Mouse (Mus musculus) forebrain, embryonic 12.5 days (tissue): ENCODE data around the gene Chrna4. TPM values are rescaled to one million over a fixed set of nuclear protein-coding genes. Genes with fewer than 3 reads are reported as not detected.

Experiments used
- ATAC-seq: fragments of 200-750 bp; cut with Nextera tagmentation; 2 replicates; pipeline ENCODE4 v1.8.0; 2017; ENCODE audit warnings: moderate TSS enrichment; ENCODE audit not compliant: low FRiP score
- H3K27ac ChIP-seq: fragments of 300-500 bp; sonication (generic); 2 replicates; pipeline ENCODE4 v1.5.1; 2016; ENCODE audit warnings: mild to moderate bottlenecking
- H3K27me3 ChIP-seq: fragments of 300-500 bp; sonication (generic); 2 replicates; pipeline ENCODE4 v1.6.1; 2016; ENCODE audit warnings: mild to moderate bottlenecking
- H3K36me3 ChIP-seq: fragments of 300-500 bp; sonication (generic); replicated peaks from 2 replicates; pipeline ENCODE4 v1.6.1; 2016; ENCODE audit warnings: mild to moderate bottlenecking
- H3K4me1 ChIP-seq: fragments of 300-500 bp; sonication (generic); 2 replicates; pipeline ENCODE4 v1.6.1; 2016
- H3K4me2 ChIP-seq: fragments of 300-500 bp; sonication (generic); 2 replicates; pipeline ENCODE4 v1.6.1; 2016; ENCODE audit warnings: mild to moderate bottlenecking, moderate library complexity
- H3K4me3 ChIP-seq: fragments of 300-500 bp; sonication (generic); replicated peaks from 2 replicates; pipeline ENCODE4 v1.5.1; 2016; ENCODE audit warnings: mild to moderate bottlenecking
- H3K9ac ChIP-seq: fragments of 300-500 bp; sonication (generic); 2 replicates; pipeline ENCODE4 v1.6.1; 2016; ENCODE audit warnings: mild to moderate bottlenecking
- H3K9me3 ChIP-seq: fragments of 300-500 bp; sonication (generic); 2 replicates; pipeline ENCODE4 v1.6.1; 2016
- WGBS: fragments of 180-500 bp; shearing (Covaris S2); methylation state at CpG from one replicate; pipeline ENCODE4 v1.1.7; 2016; 5-methylcytosine and 5-hydroxymethylcytosine counted together
- polyA plus RNA-seq: library from polyadenylated mRNA; unstranded; fragments of >200 nt; fragmentation: Nextera tagmentation; extraction: Ambion mirVana; gene quantifications from 2 replicates; pipeline ENCODE4 v1.2.1, GENCODE M21; 2016

Gene Chrna4
- polyA plus RNA-seq, 1 experiment from 2014 or later = 20.8 TPM

- Histone ChIP-seq H3K36me3 (peaks cover 7% of the 10 kb centered on the region), H3K4me2 (no peak overlapping the region), H3K9ac (no peak overlapping the region), H3K27ac (no peak overlapping the region), H3K27me3 (no peaks in the 10 kb centered on the region), H3K9me3 (no peaks in the 10 kb centered on the region), H3K4me1 (peaks cover 9% of the 10 kb centered on the region), H3K4me3 (no peak overlapping the region)
- 58% methylated on average over 5 of the region's 5 CpGs for WGBS
- ATAC-seq = peak; percentile 22; the same call in 1 of the 2 replicates
Observed at GRCm38 (mm10) chr2:180987432-180988030, 55.8 kb downstream of the Chrna4 start.

DNA sequence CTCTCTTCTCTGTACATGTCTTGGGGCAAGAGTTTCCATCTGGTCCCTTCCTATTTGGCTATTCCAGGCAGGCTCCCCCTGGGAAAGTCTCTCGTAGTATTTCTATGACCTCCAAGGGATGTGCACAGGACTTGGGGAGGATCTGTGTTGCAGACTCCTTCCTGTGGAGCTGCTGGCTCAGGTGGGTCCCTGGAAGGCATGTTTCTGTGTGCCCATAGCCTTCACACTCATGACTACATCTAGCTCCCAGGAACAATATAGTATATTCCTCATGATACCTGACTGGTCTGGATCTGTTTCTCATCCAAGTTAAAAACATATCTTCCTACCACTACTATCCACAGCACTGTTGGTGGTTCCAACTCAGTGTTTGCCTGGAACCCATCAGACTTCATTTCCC is 56.3 kb downstream of the Chrna4 start:
- H3K9ac ChIP-seq = no peak overlapping the region
- peaks cover 12% of the 10 kb centered on the region for H3K36me3 ChIP-seq
- H3K4me1 ChIP-seq = peaks cover 9% of the 10 kb centered on the region
- 76% methylated on average over 1 of the region's 1 CpGs for WGBS
- no peak overlapping the region for H3K4me2 ChIP-seq
- no peak for ATAC-seq
- no peaks in the 10 kb centered on the region for H3K27me3 ChIP-seq
- no peaks in the 10 kb centered on the region for H3K9me3 ChIP-seq
- H3K27ac ChIP-seq = no peak overlapping the region
- no peak overlapping the region for H3K4me3 ChIP-seq

- Histone ChIP-seq H3K27ac (no peak within 1 kb of the TSS), H3K4me2 (no peak within 1 kb of the TSS)
Observed at GRCm38 (mm10) chr2:180986449-180986848, 56.9 kb downstream of the Chrna4 start, which contains the start of gene Col20a1. Gene Col20a1 (plus strand): TSS chr2:180986535.

GRCm38 (mm10) chr2:180985635-180986034 is 57.7 kb downstream of the Chrna4 start:
- Histone ChIP-seq H3K36me3 (peaks cover 26% of the 10 kb centered on the region), H3K9ac (no peak overlapping the region), H3K9me3 (no peaks in the 10 kb centered on the region), H3K4me1 (peaks cover 9% of the 10 kb centered on the region), H3K27me3 (no peaks in the 10 kb centered on the region), H3K4me3 (no peak overlapping the region), H3K27ac (no peak overlapping the region), H3K4me2 (no peak overlapping the region)
- WGBS = 92% methylated on average over 2 of the region's 2 CpGs
- ATAC-seq = no peak

More at GRCm38 (mm10) chr2:180986449-180986848, 56.9 kb downstream of the Chrna4 start, which contains the start of gene Col20a1:
- WGBS = 63% methylated on average over 2 of the region's 2 CpGs
- H3K9ac ChIP-seq = no peak within 1 kb of the TSS
- H3K27me3 ChIP-seq = no peaks in the 10 kb centered on the region
- peaks cover 9% of the 10 kb centered on the region for H3K4me1 ChIP-seq
- H3K9me3 ChIP-seq = no peaks in the 10 kb centered on the region
- no peak within 1 kb of the TSS for H3K4me3 ChIP-seq
- H3K36me3 ChIP-seq = peaks cover 17% of the 10 kb centered on the region
- no peak for ATAC-seq

- Histone ChIP-seq H3K27me3 (no peaks in the 10 kb centered on the region), H3K4me2 (no peak overlapping the region), H3K27ac (no peak overlapping the region), H3K9me3 (no peaks in the 10 kb centered on the region), H3K4me1 (no peaks in the 10 kb centered on the region), H3K4me3 (no peak overlapping the region), H3K9ac (no peak overlapping the region), H3K36me3 (peaks cover 71% of the 10 kb centered on the region)
- WGBS = 82% methylated on average over 6 of the region's 6 CpGs
- ATAC-seq = no peak
Observed at GRCm38 (mm10) chr2:180981133-180981532, 62.2 kb downstream of the Chrna4 start.

Other genes starting within 250 kb of the Chrna4 start
- gene Ythdf1, start 122.6 kb downstream of the Chrna4 start, polyA plus RNA-seq = 62.6 and 64.5 TPM in 2 replicates
- gene Birc7, start 114.5 kb downstream of the Chrna4 start, polyA plus RNA-seq = 0.11 and 0.41 TPM in 2 replicates
- 39.4 and 43.5 TPM in 2 replicates for gene Nkain4, start 88.8 kb downstream of the Chrna4 start, polyA plus RNA-seq
- 85.2 and 87.7 TPM in 2 replicates for gene Arfgap1, start 76.3 kb downstream of the Chrna4 start, polyA plus RNA-seq
- 0.45 and 0.51 TPM in 2 replicates for gene Col20a1, start 57.0 kb downstream of the Chrna4 start, polyA plus RNA-seq
- 28.6 and 30.0 TPM in 2 replicates for gene Kcnq2, start 91.8 kb upstream of the Chrna4 start, polyA plus RNA-seq
- 1.1 and 1.4 TPM in 2 replicates for gene Eef1a2, start 113.5 kb upstream of the Chrna4 start, polyA plus RNA-seq
- gene Ppdpf, start 143.7 kb upstream of the Chrna4 start, polyA plus RNA-seq = 483 and 484 TPM in 2 replicates
- gene Ptk6, start 159.2 kb upstream of the Chrna4 start, polyA plus RNA-seq = not detected in 2 replicates
- gene Srms, start 169.6 kb upstream of the Chrna4 start, polyA plus RNA-seq = not detected in 2 replicates
- gene Fndc11, start 176.5 kb upstream of the Chrna4 start, polyA plus RNA-seq = 0.17 TPM in 1 of 2 replicates, not detected in the other
- gene Helz2, start 198.5 kb upstream of the Chrna4 start, polyA plus RNA-seq = 0.47 TPM in 2 replicates
- 22.3 and 24.2 TPM in 2 replicates for gene Gmeb2, start 244.5 kb upstream of the Chrna4 start, polyA plus RNA-seq